Mouse (Mus musculus) forebrain, embryonic 16.5 days (tissue): Measurements from ENCODE around the gene Map10. TPM values are rescaled to one million over a fixed set of nuclear protein-coding genes. Genes with fewer than 3 reads are reported as not detected.
A peak's percentile ranks its signal among the peaks of the same experiment; 100 is the strongest.

ENCODE experiments used
- ATAC-seq: fragments of 200-750 bp; cut with Nextera tagmentation; 2 replicates; pipeline ENCODE4 v1.8.0; 2017; ENCODE audit warnings: mild to moderate bottlenecking, moderate library complexity
- H3K27ac ChIP-seq: fragments of 300-500 bp; sonication (generic); 2 replicates; pipeline ENCODE4 v1.5.1; 2014; ENCODE audit warnings: low read length, control low read depth
- H3K27me3 ChIP-seq: fragments of 300-500 bp; sonication (generic); replicated peaks from 2 replicates; pipeline ENCODE4 v1.6.1; 2014; ENCODE audit warnings: low read length; ENCODE audit not compliant: control insufficient read depth, insufficient read depth
- H3K36me3 ChIP-seq: fragments of 300-500 bp; sonication (generic); 2 replicates; pipeline ENCODE4 v1.6.1; 2014; ENCODE audit not compliant: control insufficient read depth, insufficient read depth
- H3K4me1 ChIP-seq: fragments of 300-500 bp; sonication (generic); replicated peaks from 2 replicates; pipeline ENCODE4 v1.6.1; 2014; ENCODE audit warnings: low read length; ENCODE audit not compliant: control insufficient read depth, insufficient read depth
- H3K4me2 ChIP-seq: fragments of 300-500 bp; sonication (generic); 2 replicates; pipeline ENCODE4 v1.6.1; 2014; ENCODE audit warnings: mild to moderate bottlenecking, low read length, control low read depth
- H3K4me3 ChIP-seq: fragments of 300-500 bp; sonication (generic); replicated peaks from 2 replicates; pipeline ENCODE4 v1.5.1; 2014; ENCODE audit warnings: mild to moderate bottlenecking, low read length, control low read depth
- H3K9ac ChIP-seq: fragments of 300-500 bp; sonication (generic); replicated peaks from 2 replicates; pipeline ENCODE4 v1.6.1; 2014; ENCODE audit warnings: low read depth, low read length, control low read depth
- H3K9me3 ChIP-seq: fragments of 300-500 bp; sonication (generic); 2 replicates; pipeline ENCODE4 v1.6.1; 2016; ENCODE audit warnings: low read length; ENCODE audit not compliant: control insufficient read depth
- WGBS: fragments of 180-500 bp; shearing (Covaris S2); extraction: QIAGEN DNeasy Blood & Tissue Kit; methylation state at CpG from one replicate; pipeline ENCODE4 v1.1.7; 2014; 5-methylcytosine and 5-hydroxymethylcytosine counted together
- polyA plus RNA-seq: library from polyadenylated mRNA; unstranded; fragments of >200 nt; fragmentation: Nextera tagmentation; extraction: Ambion mirVana; gene quantifications from 2 replicates; pipeline ENCODE4 v1.2.1, GENCODE M21; 2015

The Map10 gene
- polyA plus RNA-seq, 1 experiment from 2014 or later: 10.7 TPM

GRCm38 (mm10) chr8:125645757-125646478 is 23.7 kb upstream of the Map10 start:
- H3K9me3 ChIP-seq: no peaks in the 10 kb centered on the region
- no peak overlapping the region for H3K4me2 ChIP-seq
- WGBS: 61% methylated on average over 10 of the region's 10 CpGs
- no peaks in the 10 kb centered on the region for H3K36me3 ChIP-seq
- no peak for ATAC-seq
- H3K9ac ChIP-seq: no peak overlapping the region
- no peaks in the 10 kb centered on the region for H3K27me3 ChIP-seq
- peaks cover 15% of the 10 kb centered on the region for H3K4me1 ChIP-seq
- H3K4me3 ChIP-seq: no peak overlapping the region
- H3K27ac ChIP-seq: no peak overlapping the region

- Histone ChIP-seq H3K27ac (no peak overlapping the region), H3K27me3 (no peaks in the 10 kb centered on the region), H3K4me3 (no peak overlapping the region), H3K9ac (no peak overlapping the region), H3K36me3 (no peaks in the 10 kb centered on the region), H3K9me3 (no peaks in the 10 kb centered on the region), H3K4me2 (no peak overlapping the region), H3K4me1 (0 out of 2 replicates have a peak, but pooled peaks cover 3% of the 10 kb centered on the region)
- ATAC-seq: no peak
- WGBS: 79% methylated on average over 4 of the region's 4 CpGs
Observed at GRCm38 (mm10) chr8:125649447-125649846, 20.2 kb upstream of the Map10 start.

- Histone ChIP-seq H3K4me3 (no peak overlapping the region), H3K4me1 (peaks cover 7% of the 10 kb centered on the region), H3K9me3 (no peaks in the 10 kb centered on the region), H3K27ac (no peak overlapping the region), H3K9ac (no peak overlapping the region), H3K27me3 (no peaks in the 10 kb centered on the region), H3K4me2 (no peak overlapping the region), H3K36me3 (no peaks in the 10 kb centered on the region)
- ATAC-seq: no peak
- WGBS: 87% methylated on average over 2 of the region's 2 CpGs
Observed at GRCm38 (mm10) chr8:125654821-125655220, 14.8 kb upstream of the Map10 start.

DNA sequence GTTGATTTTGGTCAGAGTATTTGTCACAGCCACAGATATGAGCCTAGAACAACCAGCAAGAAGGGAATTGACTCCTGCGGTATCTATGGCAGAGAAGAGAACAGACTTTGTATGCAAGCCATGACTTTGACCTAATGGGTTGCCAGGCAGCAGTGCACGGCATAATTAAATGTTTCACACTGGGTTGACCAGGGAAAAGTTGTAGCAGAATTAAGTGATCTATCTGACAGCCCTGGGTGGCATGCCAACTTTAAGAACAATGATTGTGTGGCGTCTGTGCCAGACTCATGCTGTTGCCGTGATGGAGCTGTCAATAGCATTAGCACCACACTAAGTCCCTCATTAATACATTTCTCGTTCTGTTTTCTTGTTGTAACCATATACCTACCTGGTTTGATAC is 11.1 kb upstream of the Map10 start:
- Histone ChIP-seq H3K9ac (no peak overlapping the region), H3K36me3 (no peaks in the 10 kb centered on the region)
- 21% methylated on average over 5 of the region's 5 CpGs for WGBS

DNA sequence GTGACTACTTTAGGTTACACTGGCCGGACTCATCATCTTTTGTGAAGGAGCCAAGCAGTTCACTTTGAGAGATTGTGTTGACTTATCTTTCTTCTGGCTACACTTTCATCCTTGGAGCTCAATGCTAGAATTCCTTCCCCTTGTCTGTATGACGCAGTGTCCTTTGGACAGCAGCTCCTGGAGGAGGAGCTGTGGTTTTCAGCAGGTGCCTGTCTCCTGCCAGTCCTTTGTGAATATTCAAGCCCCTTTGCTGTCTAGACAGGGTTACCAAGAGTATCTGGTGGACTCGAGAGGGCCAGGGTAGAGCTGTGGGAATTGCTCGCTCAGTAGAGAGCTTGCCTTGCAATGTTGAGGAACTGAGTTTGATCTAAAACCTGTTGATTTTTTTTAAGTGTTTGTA is 10.7 kb upstream of the Map10 start:
- Histone ChIP-seq H3K9ac (no peak overlapping the region), H3K4me3 (no peak overlapping the region), H3K4me1 (peaks cover 7% of the 10 kb centered on the region), H3K27me3 (no peaks in the 10 kb centered on the region), H3K36me3 (no peaks in the 10 kb centered on the region), H3K27ac (no peak overlapping the region), H3K9me3 (no peaks in the 10 kb centered on the region), H3K4me2 (no peak overlapping the region)
- peak; percentile 80 for ATAC-seq
- WGBS: 50% methylated on average over 4 of the region's 4 CpGs

More for the DNA sequence above, 11.1 kb upstream of the Map10 start:
- peak; percentile 89 for ATAC-seq
- Histone ChIP-seq H3K27ac (no peak overlapping the region), H3K27me3 (no peaks in the 10 kb centered on the region), H3K4me1 (peaks cover 7% of the 10 kb centered on the region), H3K4me2 (no peak overlapping the region), H3K9me3 (no peaks in the 10 kb centered on the region), H3K4me3 (no peak overlapping the region)

DNA sequence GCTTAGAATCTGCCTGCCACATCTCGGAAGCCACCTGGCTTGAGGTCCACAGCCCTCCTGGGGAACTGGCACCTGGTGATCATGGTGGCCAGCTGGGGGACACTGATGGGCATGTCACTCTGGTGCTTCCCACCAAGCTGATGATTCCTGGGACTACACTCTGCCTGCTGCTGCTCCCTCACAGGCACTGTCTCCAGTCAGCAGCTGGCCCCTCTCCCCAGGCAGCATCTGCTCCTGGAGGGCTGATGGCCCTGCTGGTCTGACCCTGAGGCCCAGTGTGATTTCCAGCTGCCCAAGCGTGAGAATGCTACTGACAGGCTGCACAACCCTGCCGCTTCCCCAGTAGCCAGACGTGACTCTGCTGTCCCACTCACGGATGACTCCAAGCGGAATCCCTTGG is 9.2 kb upstream of the Map10 start:
- Histone ChIP-seq H3K4me1 (peaks cover 7% of the 10 kb centered on the region), H3K9ac (no peak overlapping the region), H3K27ac (no peak overlapping the region), H3K4me3 (no peak overlapping the region), H3K4me2 (no peak overlapping the region), H3K9me3 (no peaks in the 10 kb centered on the region), H3K36me3 (no peaks in the 10 kb centered on the region), H3K27me3 (no peaks in the 10 kb centered on the region)
- no peak for ATAC-seq
- 90% methylated on average over 6 of the region's 6 CpGs for WGBS

GRCm38 (mm10) chr8:125661958-125662668 is 7.5 kb upstream of the Map10 start:
- Histone ChIP-seq H3K9me3 (no peaks in the 10 kb centered on the region), H3K4me2 (no peak overlapping the region), H3K9ac (no peak overlapping the region), H3K27ac (no peak overlapping the region), H3K4me3 (no peak overlapping the region), H3K4me1 (peaks cover 10% of the 10 kb centered on the region), H3K36me3 (no peaks in the 10 kb centered on the region), H3K27me3 (no peaks in the 10 kb centered on the region)
- WGBS: 94% methylated on average over 12 of the region's 13 CpGs
- ATAC-seq: no peak

DNA sequence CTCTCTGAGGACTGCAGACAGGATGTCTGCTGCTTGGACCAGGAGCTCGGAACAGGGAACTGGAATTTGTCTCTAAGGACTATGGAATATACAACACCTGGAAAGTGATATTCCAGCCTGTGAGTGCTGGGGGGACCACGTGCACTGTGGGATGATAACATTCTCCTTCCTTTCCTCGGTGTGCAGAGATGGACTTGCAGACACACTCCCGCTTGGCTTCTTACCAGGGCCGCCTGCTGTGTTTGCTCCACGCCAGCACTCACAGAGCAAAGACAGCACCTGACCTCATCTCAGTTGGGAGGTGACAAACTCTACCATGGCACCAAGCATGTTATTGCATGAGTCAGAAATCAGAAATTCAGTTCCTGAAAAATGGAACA is 7.0 kb upstream of the Map10 start:
- 73% methylated on average over 6 of the region's 6 CpGs for WGBS
- Histone ChIP-seq H3K4me2 (no peak overlapping the region), H3K9ac (no peak overlapping the region), H3K27ac (no peak overlapping the region), H3K4me3 (no peak overlapping the region), H3K4me1 (peaks cover 10% of the 10 kb centered on the region), H3K36me3 (no peaks in the 10 kb centered on the region), H3K27me3 (no peaks in the 10 kb centered on the region), H3K9me3 (no peaks in the 10 kb centered on the region)
- ATAC-seq: no peak

DNA sequence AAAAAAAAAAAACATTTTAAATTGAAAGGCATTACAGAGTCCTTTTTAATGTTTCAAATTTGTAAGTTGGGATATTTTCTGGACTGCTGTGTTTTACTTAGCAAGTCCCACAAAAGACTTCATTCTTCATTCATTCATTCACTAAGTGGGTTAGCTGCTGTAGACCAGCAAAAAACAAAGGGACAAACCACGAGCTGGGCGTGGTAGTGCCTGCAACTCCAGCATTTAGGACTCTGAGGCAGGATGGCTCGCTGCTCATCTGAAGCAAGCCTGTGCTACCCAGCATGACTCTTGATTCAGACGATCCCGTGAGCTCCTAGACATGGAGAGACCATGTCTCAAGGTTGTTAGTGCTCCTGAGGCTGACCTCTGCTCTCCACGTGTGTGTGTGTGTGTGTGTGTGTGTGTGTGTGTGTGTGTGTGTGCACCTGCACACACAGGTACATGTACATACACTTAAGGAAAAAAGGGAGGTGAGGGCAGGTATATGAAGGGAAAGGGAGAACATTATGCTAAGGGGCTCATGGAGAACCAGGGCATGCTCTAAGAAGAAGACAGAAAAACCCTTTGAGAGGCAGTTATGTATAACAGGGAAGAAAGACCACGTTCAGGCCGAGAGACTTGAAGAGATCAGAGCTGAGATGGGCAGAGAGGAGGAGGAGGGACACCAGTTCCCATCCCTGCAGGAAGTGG is 4.3 kb upstream of the Map10 start:
- no peak for ATAC-seq
- Histone ChIP-seq H3K4me1 (peaks cover 12% of the 10 kb centered on the region), H3K27ac (no peak overlapping the region), H3K9ac (no peak overlapping the region), H3K36me3 (no peaks in the 10 kb centered on the region), H3K27me3 (no peaks in the 10 kb centered on the region), H3K9me3 (peaks cover 5% of the 10 kb centered on the region), H3K4me2 (no peak overlapping the region), H3K4me3 (no peak overlapping the region)
- 39% methylated on average over 8 of the region's 8 CpGs for WGBS
